Mouse (Mus musculus) MEL (cell line): ENCODE results near the gene Hdgfl2. TPM values are rescaled to one million over a fixed set of nuclear protein-coding genes. Genes with fewer than 3 reads are reported as not detected.

Experiments
- DNase-seq: peaks from one replicate; pipeline ENCODE4 v3.0.0; 2011; ENCODE audit warnings: low read depth, low spot score
- H3K27ac ChIP-seq: 2 replicates; pipeline ENCODE4 v1.5.1; 2012; ENCODE audit warnings: low read depth, mild to moderate bottlenecking, control low read depth, low read length, moderate library complexity; ENCODE audit not compliant: control insufficient read depth
- H3K27me3 ChIP-seq, 2 experiments: fragments of 150-350 bp in 1 of 2; sonication (generic) in 1 of 2; 2 replicates each; pipeline ENCODE4 v1.6.1; 2012; ENCODE audit warnings: low read length in 2 of 2, mild to moderate bottlenecking in 2 of 2, improper control_type of control experiment in 1 of 2, moderate library complexity in 1 of 2; ENCODE audit not compliant: insufficient read depth in 2 of 2, control insufficient read depth in 1 of 2
- H3K36me3 ChIP-seq, 2 experiments: 2 replicates each; pipeline ENCODE4 v1.6.1; 2012 to 2014; ENCODE audit warnings: low read length in 2 of 2, improper control_type of control experiment in 1 of 2, inconsistent platforms in 1 of 2, mild to moderate bottlenecking in 1 of 2; ENCODE audit not compliant: insufficient read depth in 2 of 2, control insufficient read depth in 1 of 2
- H3K4me1 ChIP-seq, 2 experiments: fragments of 150-350 bp in 1 of 2; sonication (generic) in 1 of 2; 2 replicates each; pipeline ENCODE4 v1.6.1; 2012; ENCODE audit warnings: low read length in 2 of 2, improper control_type of control experiment in 1 of 2, mild to moderate bottlenecking in 1 of 2; ENCODE audit not compliant: insufficient read depth in 2 of 2, control insufficient read depth in 1 of 2
- H3K4me3 ChIP-seq, 2 experiments: fragments of 150-350 bp in 1 of 2; sonication (generic) in 1 of 2; 2 replicates each; pipeline ENCODE4 v1.5.1; 2012; ENCODE audit warnings: low read depth in 2 of 2, low read length in 2 of 2, mild to moderate bottlenecking in 2 of 2, moderate library complexity in 2 of 2, control low read depth in 1 of 2, improper control_type of control experiment in 1 of 2; ENCODE audit not compliant: control insufficient read depth in 1 of 2, insufficient read depth in 1 of 2
- H3K79me2 ChIP-seq: 2 replicates; pipeline ENCODE4 v1.6.1; 2012; ENCODE audit warnings: mild to moderate bottlenecking, low read length, moderate library complexity; ENCODE audit not compliant: control insufficient read depth, poor library complexity, insufficient read depth
- H3K9ac ChIP-seq: 2 replicates; pipeline ENCODE4 v1.6.1; 2012; ENCODE audit warnings: low read depth, mild to moderate bottlenecking, control low read depth, low read length, moderate library complexity; ENCODE audit not compliant: control insufficient read depth, poor library complexity, severe bottlenecking
- H3K9me3 ChIP-seq: fragments of 150-350 bp; sonication (generic); replicated peaks from 2 replicates; pipeline ENCODE4 v1.6.1; 2012; ENCODE audit warnings: mild to moderate bottlenecking, low read length, improper control_type of control experiment, moderate library complexity; ENCODE audit not compliant: insufficient read depth
- CHD1 ChIP-seq: IDR thresholded peaks from 2 replicates; pipeline ENCODE4 v1.6.1; 2012; ENCODE audit warnings: low read depth, mild to moderate bottlenecking, inconsistent platforms, low read length, improper control_type of control experiment
- CTCF ChIP-seq, 3 experiments: IDR thresholded peaks in 2 of 3; conservative IDR thresholded peaks in 1 of 3; 2 replicates each; pipeline ENCODE4 v1.5.1; 2011 to 2012; ENCODE audit warnings: low read length in 3 of 3, low read depth in 2 of 3, mild to moderate bottlenecking in 2 of 3, improper control_type of control experiment in 1 of 3, inconsistent platforms in 1 of 3, mixed read lengths in 1 of 3, moderate library complexity in 1 of 3; ENCODE audit not compliant: control insufficient read depth in 1 of 3, insufficient read depth in 1 of 3, poor library complexity in 1 of 3, severe bottlenecking in 1 of 3
- E2F4 ChIP-seq: IDR thresholded peaks from 2 replicates; pipeline ENCODE4 v1.6.1; 2011; ENCODE audit warnings: low read depth, low read length, improper control_type of control experiment, borderline replicate concordance
- ELF1 ChIP-seq: IDR thresholded peaks from 2 replicates; pipeline ENCODE4 v1.6.1; 2014; ENCODE audit warnings: low read depth, mild to moderate bottlenecking, inconsistent platforms, low read length, improper control_type of control experiment, moderate library complexity
- EP300 ChIP-seq, 2 experiments: IDR thresholded peaks; 2 replicates each; pipeline ENCODE4 v1.6.1; 2011; ENCODE audit warnings: improper control_type of control experiment in 2 of 2, low read length in 2 of 2, low read depth in 1 of 2, mild to moderate bottlenecking in 1 of 2
- HCFC1 ChIP-seq: IDR thresholded peaks from 2 replicates; pipeline ENCODE4 v1.6.1; 2012; ENCODE audit warnings: low read depth, mild to moderate bottlenecking, inconsistent platforms, low read length, improper control_type of control experiment, moderate library complexity
- JUND ChIP-seq: IDR thresholded peaks from 2 replicates; pipeline ENCODE4 v1.6.1; 2011; ENCODE audit warnings: low read depth, mild to moderate bottlenecking, improper control_type of control experiment, low read length
- KAT2A ChIP-seq: conservative IDR thresholded peaks from 2 replicates; pipeline ENCODE4 v1.6.1; 2012; ENCODE audit warnings: low read depth, low read length, improper control_type of control experiment, inconsistent platforms
- MAX ChIP-seq: IDR thresholded peaks from 2 replicates; pipeline ENCODE4 v1.6.1; 2011; ENCODE audit warnings: low read length, improper control_type of control experiment
- MAZ ChIP-seq: IDR thresholded peaks from 2 replicates; pipeline ENCODE4 v1.6.1; 2012; ENCODE audit warnings: low read depth, mild to moderate bottlenecking, inconsistent platforms, low read length, improper control_type of control experiment
- MXI1 ChIP-seq: IDR thresholded peaks from 2 replicates; pipeline ENCODE4 v1.6.1; 2011; ENCODE audit warnings: mild to moderate bottlenecking, low read depth, low read length, improper control_type of control experiment
- MYC ChIP-seq: IDR thresholded peaks from 2 replicates; pipeline ENCODE4 v1.6.1; 2011; ENCODE audit warnings: low read depth, mild to moderate bottlenecking, low read length, improper control_type of control experiment, moderate library complexity
- NELFE ChIP-seq: IDR thresholded peaks from 2 replicates; pipeline ENCODE4 v1.6.1; 2011; ENCODE audit warnings: low read depth, low read length, improper control_type of control experiment
- NRF1 ChIP-seq: IDR thresholded peaks from 2 replicates; pipeline ENCODE4 v1.6.1; 2014; ENCODE audit warnings: low read depth, mild to moderate bottlenecking, inconsistent platforms, low read length, improper control_type of control experiment, moderate library complexity; ENCODE audit not compliant: poor library complexity, insufficient read depth, severe bottlenecking
- POLR2A ChIP-seq, 2 experiments: IDR thresholded peaks; 2 replicates each; pipeline ENCODE4 v1.6.1; 2011 to 2012; ENCODE audit warnings: low read length in 2 of 2, mild to moderate bottlenecking in 2 of 2, control low read depth in 1 of 2, improper control_type of control experiment in 1 of 2, low read depth in 1 of 2, moderate library complexity in 1 of 2; ENCODE audit not compliant: control insufficient read depth in 1 of 2, insufficient read depth in 1 of 2, poor library complexity in 1 of 2
- POLR2AphosphoS5 ChIP-seq: IDR thresholded peaks from 2 replicates; pipeline ENCODE4 v1.6.1; 2012; ENCODE audit warnings: low read depth, borderline replicate concordance, mild to moderate bottlenecking, inconsistent platforms, low read length, moderate library complexity, mixed read lengths
- RCOR1 ChIP-seq: IDR thresholded peaks from 2 replicates; pipeline ENCODE4 v1.6.1; 2012; ENCODE audit warnings: low read depth, mild to moderate bottlenecking, inconsistent platforms, low read length, improper control_type of control experiment
- SIN3A ChIP-seq: IDR thresholded peaks from 2 replicates; pipeline ENCODE4 v1.6.1; 2012; ENCODE audit warnings: low read length, improper control_type of control experiment, inconsistent platforms
- SMC3 ChIP-seq: IDR thresholded peaks from 2 replicates; pipeline ENCODE4 v1.6.1; 2011; ENCODE audit warnings: low read depth, low read length, improper control_type of control experiment
- TAL1 ChIP-seq: IDR thresholded peaks from 2 replicates; pipeline ENCODE4 v1.6.1; 2012; ENCODE audit warnings: mild to moderate bottlenecking, inconsistent platforms, low read length, moderate library complexity, mixed read lengths
- ZC3H11A ChIP-seq: IDR thresholded peaks from 2 replicates; pipeline ENCODE4 v1.6.1; 2012; ENCODE audit warnings: low read depth, mild to moderate bottlenecking, inconsistent platforms, low read length, improper control_type of control experiment
- ZKSCAN1 ChIP-seq: IDR thresholded peaks from 2 replicates; pipeline ENCODE4 v1.6.1; 2012; ENCODE audit warnings: low read depth, mild to moderate bottlenecking, inconsistent platforms, low read length, improper control_type of control experiment, moderate library complexity
- ZMIZ1 ChIP-seq: IDR thresholded peaks from 2 replicates; pipeline ENCODE4 v1.6.1; 2012; ENCODE audit warnings: low read depth, mild to moderate bottlenecking, inconsistent platforms, low read length, improper control_type of control experiment, moderate library complexity
- ZNF384 ChIP-seq: IDR thresholded peaks from 2 replicates; pipeline ENCODE4 v1.6.1; 2012; ENCODE audit warnings: low read depth, mild to moderate bottlenecking, inconsistent platforms, low read length, improper control_type of control experiment
- polyA plus RNA-seq, 2 experiments: library from polyadenylated mRNA; stranded (reverse) in 1 of 2; unstranded in 1 of 2; fragments of >175 nt in 1 of 2; fragments of >200 nt in 1 of 2; gene quantifications; 2 replicates each; pipeline versions ENCODE4 v1.2.1 to v1.2.4; 2012; ENCODE audit warnings: low replicate concordance in 2 of 2, low read depth in 1 of 2; ENCODE audit not compliant: insufficient read length in 2 of 2, insufficient read depth in 1 of 2, missing spikeins in 1 of 2
- total RNA-seq: library from RNA; depleted of rRNA; stranded (reverse); fragments of 300-350 nt; gene quantifications from 2 replicates; pipeline ENCODE4 v1.2.3, GENCODE M21; 2012

Hdgfl2 gene
- total and polyA plus RNA-seq, 3 experiments, result 71.9 to 132 TPM; not detected in 1

GRCm38 (mm10) chr17:56040030-56040856 lies 39.2 kb upstream of the Hdgfl2 start, which contains the start of gene Chaf1a (continued):
- TF ChIP-seq ZC3H11A (no peak), NRF1 (no peak), JUND (no peak)

DNA sequence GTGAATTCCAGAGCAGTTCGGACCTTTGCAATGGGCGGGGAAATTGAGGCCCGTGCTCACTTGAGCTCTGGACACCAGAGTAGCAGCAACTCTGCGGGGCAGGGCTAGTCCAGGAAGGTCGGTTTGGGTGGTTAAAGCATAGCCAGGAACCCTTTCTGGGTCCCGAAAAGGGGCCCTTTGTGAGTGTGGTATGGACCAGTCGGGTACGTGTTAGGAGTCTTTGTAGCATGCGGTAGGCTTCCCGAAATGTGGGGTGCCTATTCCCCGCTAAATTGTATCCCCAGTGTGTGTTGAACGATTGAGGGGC lies 38.6 kb upstream of the Hdgfl2 start:
- Histone ChIP-seq H3K9me3 (no peaks in the 10 kb centered on the region), H3K4me1 (peaks cover 6 to 24% of the 10 kb centered on the region in 2 experiments), H3K27me3 (no peaks in the 10 kb centered on the region), H3K27ac (peak overlapping the region; percentile 64), H3K4me3 (peak overlapping the region; percentile 87 to 89), H3K9ac (peak overlapping the region; percentile 98), H3K36me3 (peaks cover 13 to 32% of the 10 kb centered on the region in 2 experiments), H3K79me2 (peaks cover 49% of the 10 kb centered on the region)
- TF ChIP-seq MXI1, result peak; percentile 47; the same call in 1 of the 2 replicates
- TF ChIP-seq EP300 (IDR thresholded peaks at IDR 0.05; ENCODE audit: low read depth in 1 of 2, low read length in 2 of 2), result no peak
- peak; percentile 42; the same call in 1 of the 2 replicates for TF ChIP-seq MAX
- DNase-seq, result no peak

- no peak for DNase-seq
- no peaks in the 10 kb centered on the region for H3K27me3 ChIP-seq
- peaks cover 16 to 44% of the 10 kb centered on the region in 2 experiments for H3K36me3 ChIP-seq
- H3K4me1 ChIP-seq, result peaks cover 6 to 7% of the 10 kb centered on the region in 2 experiments; a peak in 3 of 4 replicates
- TF ChIP-seq MYC, result no peak
- no peak for TF ChIP-seq MAZ
- peaks cover 51% of the 10 kb centered on the region for H3K79me2 ChIP-seq
- no peak overlapping the region for H3K4me3 ChIP-seq
- no peaks in the 10 kb centered on the region for H3K9me3 ChIP-seq
- H3K27ac ChIP-seq, result no peak overlapping the region
- H3K9ac ChIP-seq, result no peak overlapping the region
These were observed 28.1 kb upstream of the Hdgfl2 start for GRCm38 (mm10) chr17:56051369-56051768.

- Histone ChIP-seq H3K9me3 (no peaks in the 10 kb centered on the region), H3K27ac (no peak overlapping the region), H3K4me3 (no peak overlapping the region), H3K79me2 (peaks cover 28% of the 10 kb centered on the region), H3K27me3 (no peaks in the 10 kb centered on the region), H3K4me1 (peaks cover 6 to 7% of the 10 kb centered on the region in 2 experiments; a peak in 3 of 4 replicates), H3K36me3 (peaks cover 16 to 33% of the 10 kb centered on the region in 2 experiments), H3K9ac (no peak overlapping the region)
- DNase-seq, result no peak
- TF ChIP-seq ZNF384 (peak; percentile 58), HCFC1 (no peak), TAL1 (peak; percentile 35), MYC (no peak), POLR2AphosphoS5 (no peak), EP300 (IDR thresholded peaks at IDR 0.05; ENCODE audit: low read depth in 1 of 2, low read length in 2 of 2) (no peak), RCOR1 (peak; percentile 19; the same call in 1 of the 2 replicates), ZMIZ1 (no peak), SIN3A (no peak), ELF1 (no peak), ZKSCAN1 (no peak), POLR2A (IDR thresholded peaks at IDR 0.05; ENCODE audit: control insufficient read depth in 1 of 2, insufficient read depth in 1 of 2, low read depth in 1 of 2, low read length in 2 of 2, poor library complexity in 1 of 2) (no peak), KAT2A (no peak), NELFE (no peak), SMC3 (no peak), E2F4 (no peak), CTCF (IDR thresholded peaks at IDR 0.05 in 2 of 3, conservative IDR thresholded peaks at IDR 0.05 in 1 of 3; ENCODE audit: control insufficient read depth in 1 of 3, insufficient read depth in 1 of 3, low read depth in 2 of 3, low read length in 3 of 3, poor library complexity in 1 of 3, severe bottlenecking in 1 of 3) (no peak), CHD1 (no peak)
These were observed 24.5 kb upstream of the Hdgfl2 start for GRCm38 (mm10) chr17:56054938-56055337.
